Mouse (Mus musculus): ENCODE data around the gene Slc5a3. TPM values are rescaled to one million over a fixed set of nuclear protein-coding genes. Genes with fewer than 3 reads are reported as not detected.

The Slc5a3 gene
- total and polyA plus RNA-seq, 3 experiments = 2.9 to 6.7 TPM; not detected in 1

DNA sequence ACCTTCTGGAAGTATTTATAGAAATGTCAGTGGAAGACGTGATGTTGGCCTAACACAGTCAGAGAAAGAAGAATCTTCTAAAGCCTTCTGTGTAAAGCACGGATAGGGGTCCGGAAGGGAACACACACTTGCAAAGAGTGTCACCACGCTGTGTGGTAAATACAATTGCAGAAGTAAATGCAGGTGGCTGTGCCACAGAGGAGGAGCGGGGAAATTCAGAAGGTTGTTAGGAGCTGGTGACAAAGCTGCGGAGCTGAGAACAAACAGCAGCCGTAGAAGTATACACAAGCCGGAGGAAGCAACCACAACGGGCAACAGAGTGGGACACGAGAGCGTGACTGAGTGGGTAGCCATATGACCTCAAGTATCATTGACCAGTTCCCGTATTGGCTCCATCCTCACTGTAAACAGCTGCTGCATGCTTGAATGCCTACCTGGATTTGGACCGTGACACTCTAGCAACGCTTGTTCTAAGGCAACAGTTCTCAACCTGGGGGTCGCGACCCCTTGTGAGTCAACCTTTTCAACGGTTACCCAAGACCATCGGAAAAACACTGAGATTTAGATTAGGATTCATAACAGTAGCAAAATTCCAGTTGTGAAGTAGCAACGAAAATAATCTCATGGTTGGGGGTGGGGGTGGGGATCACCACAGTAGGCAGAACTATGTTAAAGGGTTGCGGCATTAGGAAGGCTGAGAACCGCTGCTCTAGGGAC, 20.1 kb upstream of the Slc5a3 start:
- no peak overlapping the region for H3K4me3 ChIP-seq (ENCODE audit: control insufficient read depth in 1 of 2, insufficient read depth in 1 of 2, low read depth in 2 of 2, low read length in 2 of 2)
- no peaks in the 10 kb centered on the region for H3K4me1 ChIP-seq (ENCODE audit: control insufficient read depth in 1 of 2, insufficient read depth in 2 of 2, low read length in 2 of 2)
- no peaks in the 10 kb centered on the region for H3K9me3 ChIP-seq (replicated peaks; ENCODE audit: insufficient read depth, low read length)
- H3K27me3 ChIP-seq (ENCODE audit: control insufficient read depth in 1 of 2, insufficient read depth in 2 of 2, low read length in 2 of 2) = peaks cover 0 to 4% of the 10 kb centered on the region in 2 experiments; a peak in 3 of 4 replicates
- no peak overlapping the region for H3K27ac ChIP-seq (ENCODE audit: control insufficient read depth, low read depth, low read length)
- TF ChIP-seq CHD1 (IDR thresholded peaks at IDR 0.05; ENCODE audit: low read depth, low read length) = no peak
- no peak for TF ChIP-seq EP300 (IDR thresholded peaks at IDR 0.05; ENCODE audit: low read depth in 1 of 2, low read length in 2 of 2)
- no peak for TF ChIP-seq MEF2A (IDR thresholded peaks at IDR 0.05; ENCODE audit: extremely low read depth, insufficient replicate concordance, low read depth, low read length, poor library complexity, severe bottlenecking)
- TF ChIP-seq USF1 (IDR thresholded peaks at IDR 0.05; ENCODE audit: low read depth, low read length) = no peak
- no peak for TF ChIP-seq ETS1 (IDR thresholded peaks at IDR 0.05; ENCODE audit: low read depth, low read length)
- no peak for TF ChIP-seq MAFK (IDR thresholded peaks at IDR 0.05; ENCODE audit: borderline replicate concordance, low read depth, low read length)
- no peak for TF ChIP-seq CTCF (IDR thresholded peaks at IDR 0.05 in 2 of 3, conservative IDR thresholded peaks at IDR 0.05 in 1 of 3; ENCODE audit: control insufficient read depth in 1 of 3, insufficient read depth in 1 of 3, low read depth in 2 of 3, low read length in 3 of 3, poor library complexity in 1 of 3, severe bottlenecking in 1 of 3)
- no peak for TF ChIP-seq BHLHE40 (IDR thresholded peaks at IDR 0.05; ENCODE audit: borderline replicate concordance, low read depth, low read length)
- no peak for TF ChIP-seq POLR2AphosphoS5 (IDR thresholded peaks at IDR 0.05; ENCODE audit: borderline replicate concordance, low read depth, low read length)
- TF ChIP-seq KAT2A (conservative IDR thresholded peaks at IDR 0.05; ENCODE audit: low read depth, low read length) = no peak
- no peak for TF ChIP-seq ZC3H11A (IDR thresholded peaks at IDR 0.05; ENCODE audit: low read depth, low read length)
- TF ChIP-seq JUND (IDR thresholded peaks at IDR 0.05; ENCODE audit: low read depth, low read length) = no peak
- TF ChIP-seq MYC (IDR thresholded peaks at IDR 0.05; ENCODE audit: low read depth, low read length) = no peak
- TF ChIP-seq MAX (IDR thresholded peaks at IDR 0.05; ENCODE audit: low read length) = no peak
- TF ChIP-seq MAZ (IDR thresholded peaks at IDR 0.05; ENCODE audit: low read depth, low read length) = no peak
- no peak for TF ChIP-seq MXI1 (IDR thresholded peaks at IDR 0.05; ENCODE audit: low read depth, low read length)
- no peak for TF ChIP-seq RCOR1 (IDR thresholded peaks at IDR 0.05; ENCODE audit: low read depth, low read length)
- H3K79me2 ChIP-seq (ENCODE audit: control insufficient read depth, insufficient read depth, low read length, poor library complexity) = no peaks in the 10 kb centered on the region
- H3K9ac ChIP-seq (ENCODE audit: control insufficient read depth, low read depth, low read length, poor library complexity, severe bottlenecking) = no peak overlapping the region
- DNase-seq (ENCODE audit: low read depth, low spot score) = no peak
- no peaks in the 10 kb centered on the region for H3K36me3 ChIP-seq (ENCODE audit: control insufficient read depth in 1 of 2, insufficient read depth in 2 of 2, low read length in 2 of 2)

DNA sequence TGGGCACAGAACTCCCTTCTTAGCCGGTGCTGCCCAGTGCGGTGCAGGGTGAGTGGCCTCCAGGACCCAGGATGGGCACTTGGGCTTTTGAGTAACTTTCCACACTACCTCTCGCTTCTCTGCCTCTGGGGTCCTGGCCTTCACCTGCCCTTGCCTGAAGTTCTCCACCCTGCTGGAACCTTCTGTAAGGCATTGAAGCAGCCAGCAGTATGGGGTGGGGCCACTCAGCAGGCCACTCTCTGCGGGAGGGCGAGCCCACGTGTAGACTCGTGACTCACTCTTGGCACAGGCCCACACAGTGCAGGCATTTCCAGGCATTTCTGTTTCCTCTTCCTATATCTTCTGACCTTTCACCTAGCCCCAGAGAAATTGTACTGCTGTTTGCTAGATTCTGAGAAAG, 18.7 kb upstream of the Slc5a3 start:
- Histone ChIP-seq H3K27me3 (ENCODE audit: control insufficient read depth in 1 of 2, insufficient read depth in 2 of 2, low read length in 2 of 2) (peaks cover 0 to 8% of the 10 kb centered on the region in 2 experiments), H3K79me2 (ENCODE audit: control insufficient read depth, insufficient read depth, low read length, poor library complexity) (no peaks in the 10 kb centered on the region), H3K4me1 (ENCODE audit: control insufficient read depth in 1 of 2, insufficient read depth in 2 of 2, low read length in 2 of 2) (no peaks in the 10 kb centered on the region), H3K36me3 (ENCODE audit: control insufficient read depth in 1 of 2, insufficient read depth in 2 of 2, low read length in 2 of 2) (no peaks in the 10 kb centered on the region), H3K9me3 (replicated peaks; ENCODE audit: insufficient read depth, low read length) (no peaks in the 10 kb centered on the region), H3K9ac (ENCODE audit: control insufficient read depth, low read depth, low read length, poor library complexity, severe bottlenecking) (no peak overlapping the region), H3K4me3 (ENCODE audit: control insufficient read depth in 1 of 2, insufficient read depth in 1 of 2, low read depth in 2 of 2, low read length in 2 of 2) (no peak overlapping the region), H3K27ac (ENCODE audit: control insufficient read depth, low read depth, low read length) (no peak overlapping the region)
- DNase-seq (ENCODE audit: low read depth, low spot score) = peak; percentile 37
- TF ChIP-seq CHD1 (IDR thresholded peaks at IDR 0.05; ENCODE audit: low read depth, low read length) = no peak
- TF ChIP-seq JUND (IDR thresholded peaks at IDR 0.05; ENCODE audit: low read depth, low read length) = no peak
- TF ChIP-seq ZKSCAN1 (IDR thresholded peaks at IDR 0.05; ENCODE audit: low read depth, low read length) = no peak
- no peak for TF ChIP-seq SMC3 (IDR thresholded peaks at IDR 0.05; ENCODE audit: low read depth, low read length)
- no peak for TF ChIP-seq POLR2A (IDR thresholded peaks at IDR 0.05; ENCODE audit: control insufficient read depth in 1 of 2, insufficient read depth in 1 of 2, low read depth in 1 of 2, low read length in 2 of 2, poor library complexity in 1 of 2)
- no peak for TF ChIP-seq MAFK (IDR thresholded peaks at IDR 0.05; ENCODE audit: borderline replicate concordance, low read depth, low read length)
- TF ChIP-seq RCOR1 (IDR thresholded peaks at IDR 0.05; ENCODE audit: low read depth, low read length) = no peak
- TF ChIP-seq MYC (IDR thresholded peaks at IDR 0.05; ENCODE audit: low read depth, low read length) = no peak

All from MEL (cell line).